Mouse (Mus musculus) right cerebral cortex, postnatal 14 days (tissue): Measurements from ENCODE around the gene Btbd35f12.
"Not testable (repeated sequence)": the region's sequence is repeated elsewhere in the genome, so short reads cannot be mapped to it uniquely, and the experiment has no call there.

Source experiments
- DNase-seq: peaks from one replicate; pipeline ENCODE4 v3.0.0; 2022

The Btbd35f12 gene

GRCm38 (mm10) chrX:33313079-33313478, at the start of gene Btbd35f12:
Gene Btbd35f12 (plus strand): TSS chrX:33313379.
- DNase-seq: not testable (repeated sequence)

- DNase-seq: not testable (repeated sequence)
Observed at GRCm38 (mm10) chrX:33353254-33353653, 40.1 kb downstream of the Btbd35f12 start.
